Mouse (Mus musculus) midbrain, embryonic 12.5 days (tissue): Measurements from ENCODE around the gene Smyd3. TPM values are rescaled to one million over a fixed set of nuclear protein-coding genes. Genes with fewer than 3 reads are reported as not detected.

ENCODE experiments used
- ATAC-seq: fragments of 200-750 bp; cut with Nextera tagmentation; 2 replicates; pipeline ENCODE4 v1.8.0; 2017; ENCODE audit warnings: low read depth, moderate TSS enrichment, moderate library complexity; ENCODE audit not compliant: low FRiP score
- H3K27ac ChIP-seq: fragments of 300-500 bp; sonication (generic); replicated peaks from 2 replicates; pipeline ENCODE4 v1.5.1; 2016; ENCODE audit warnings: mild to moderate bottlenecking
- H3K27me3 ChIP-seq: fragments of 300-500 bp; sonication (generic); 2 replicates; pipeline ENCODE4 v1.6.1; 2016; ENCODE audit warnings: mild to moderate bottlenecking
- H3K36me3 ChIP-seq: fragments of 300-500 bp; sonication (generic); 2 replicates; pipeline ENCODE4 v1.6.1; 2016
- H3K4me1 ChIP-seq: fragments of 300-500 bp; sonication (generic); 2 replicates; pipeline ENCODE4 v1.6.1; 2016
- H3K4me2 ChIP-seq: fragments of 300-500 bp; sonication (generic); replicated peaks from 2 replicates; pipeline ENCODE4 v1.6.1; 2016; ENCODE audit warnings: mild to moderate bottlenecking, moderate library complexity
- H3K4me3 ChIP-seq: fragments of 300-500 bp; sonication (generic); 2 replicates; pipeline ENCODE4 v1.5.1; 2016; ENCODE audit warnings: mild to moderate bottlenecking
- H3K9ac ChIP-seq: fragments of 300-500 bp; sonication (generic); replicated peaks from 2 replicates; pipeline ENCODE4 v1.6.1; 2016; ENCODE audit warnings: mild to moderate bottlenecking, moderate library complexity
- H3K9me3 ChIP-seq: fragments of 300-500 bp; sonication (generic); 2 replicates; pipeline ENCODE4 v1.6.1; 2016; ENCODE audit warnings: mild to moderate bottlenecking
- WGBS: fragments of 180-500 bp; shearing (Covaris S2); methylation state at CpG from one replicate; pipeline ENCODE4 v1.1.7; 2016; 5-methylcytosine and 5-hydroxymethylcytosine counted together
- polyA plus RNA-seq: library from polyadenylated mRNA; unstranded; fragments of >200 nt; fragmentation: Nextera tagmentation; extraction: Ambion mirVana; gene quantifications from 2 replicates; pipeline ENCODE4 v1.2.1, GENCODE M21; 2016

Smyd3 gene
- polyA plus RNA-seq, 1 experiment from 2014 or later = 14.3 TPM

GRCm38 (mm10) chr1:179477157-179477902, 40.5 kb downstream of the Smyd3 start:
- Histone ChIP-seq H3K4me3 (no peak overlapping the region), H3K9me3 (0 out of 2 replicates have a peak, but pooled peaks cover 8% of the 10 kb centered on the region), H3K9ac (no peak overlapping the region), H3K4me2 (no peak overlapping the region), H3K27me3 (no peaks in the 10 kb centered on the region), H3K27ac (no peak overlapping the region), H3K36me3 (no peaks in the 10 kb centered on the region), H3K4me1 (no peaks in the 10 kb centered on the region)
- ATAC-seq = peak; percentile 54; the same call in 1 of the 2 replicates
- 81% methylated on average over 5 of the region's 5 CpGs for WGBS

GRCm38 (mm10) chr1:179476461-179477156, 41.2 kb downstream of the Smyd3 start:
- Histone ChIP-seq H3K27me3 (no peaks in the 10 kb centered on the region), H3K9me3 (0 out of 2 replicates have a peak, but pooled peaks cover 11% of the 10 kb centered on the region), H3K9ac (no peak overlapping the region), H3K36me3 (no peaks in the 10 kb centered on the region), H3K27ac (no peak overlapping the region), H3K4me3 (no peak overlapping the region), H3K4me2 (no peak overlapping the region), H3K4me1 (no peaks in the 10 kb centered on the region)
- 61% methylated on average over 6 of the region's 6 CpGs for WGBS
- peak; percentile 60 for ATAC-seq

GRCm38 (mm10) chr1:179474776-179475175, 43.1 kb downstream of the Smyd3 start:
- 0 out of 2 replicates have a peak, but pooled peaks cover 11% of the 10 kb centered on the region for H3K9me3 ChIP-seq
- WGBS = 88% methylated on average over 8 of the region's 8 CpGs
- no peaks in the 10 kb centered on the region for H3K4me1 ChIP-seq
- ATAC-seq = no peak
- H3K36me3 ChIP-seq = no peaks in the 10 kb centered on the region
- H3K4me3 ChIP-seq = no peak overlapping the region
- H3K27me3 ChIP-seq = no peaks in the 10 kb centered on the region
- no peak overlapping the region for H3K9ac ChIP-seq
- no peak overlapping the region for H3K27ac ChIP-seq
- H3K4me2 ChIP-seq = no peak overlapping the region

GRCm38 (mm10) chr1:179473920-179474643, 43.8 kb downstream of the Smyd3 start:
- Histone ChIP-seq H3K27ac (no peak overlapping the region), H3K27me3 (no peaks in the 10 kb centered on the region), H3K9me3 (0 out of 2 replicates have a peak, but pooled peaks cover 11% of the 10 kb centered on the region), H3K4me2 (no peak overlapping the region), H3K4me1 (no peaks in the 10 kb centered on the region), H3K9ac (no peak overlapping the region), H3K4me3 (no peak overlapping the region), H3K36me3 (no peaks in the 10 kb centered on the region)
- 91% methylated on average over 17 of the region's 17 CpGs for WGBS
- no peak for ATAC-seq

GRCm38 (mm10) chr1:179467970-179468369, 49.9 kb downstream of the Smyd3 start:
- Histone ChIP-seq H3K9ac (no peak overlapping the region), H3K4me2 (no peak overlapping the region), H3K4me3 (no peak overlapping the region), H3K27ac (no peak overlapping the region), H3K27me3 (no peaks in the 10 kb centered on the region), H3K4me1 (no peaks in the 10 kb centered on the region), H3K36me3 (no peaks in the 10 kb centered on the region), H3K9me3 (0 out of 2 replicates have a peak, but pooled peaks cover 10% of the 10 kb centered on the region)
- 90% methylated on average over 8 of the region's 8 CpGs for WGBS
- no peak for ATAC-seq

GRCm38 (mm10) chr1:179462376-179462775, 55.5 kb downstream of the Smyd3 start:
- H3K36me3 ChIP-seq = no peaks in the 10 kb centered on the region
- peaks cover 8% of the 10 kb centered on the region; the same call in 1 of the 2 replicates for H3K4me1 ChIP-seq
- ATAC-seq = no peak
- H3K4me3 ChIP-seq = no peak overlapping the region
- H3K4me2 ChIP-seq = no peak overlapping the region
- no peaks in the 10 kb centered on the region for H3K27me3 ChIP-seq
- 89% methylated on average over 5 of the region's 5 CpGs for WGBS
- no peak overlapping the region for H3K9ac ChIP-seq
- no peak overlapping the region for H3K27ac ChIP-seq
- no peaks in the 10 kb centered on the region for H3K9me3 ChIP-seq

GRCm38 (mm10) chr1:179461019-179461814, 56.6 kb downstream of the Smyd3 start:
- H3K36me3 ChIP-seq = no peaks in the 10 kb centered on the region
- no peak for ATAC-seq
- no peak overlapping the region for H3K4me3 ChIP-seq
- WGBS = 78% methylated on average over 22 of the region's 22 CpGs
- no peaks in the 10 kb centered on the region for H3K9me3 ChIP-seq
- no peaks in the 10 kb centered on the region for H3K27me3 ChIP-seq
- peaks cover 8% of the 10 kb centered on the region; the same call in 1 of the 2 replicates for H3K4me1 ChIP-seq
- no peak overlapping the region for H3K27ac ChIP-seq
- H3K4me2 ChIP-seq = no peak overlapping the region
- no peak overlapping the region for H3K9ac ChIP-seq

- H3K4me2 ChIP-seq = no peak overlapping the region
- H3K4me1 ChIP-seq = peaks cover 8% of the 10 kb centered on the region; the same call in 1 of the 2 replicates
- no peaks in the 10 kb centered on the region for H3K9me3 ChIP-seq
- WGBS = 75% methylated on average over 10 of the region's 10 CpGs
- H3K9ac ChIP-seq = no peak overlapping the region
- no peak for ATAC-seq
- H3K27ac ChIP-seq = no peak overlapping the region
- H3K4me3 ChIP-seq = no peak overlapping the region
- no peaks in the 10 kb centered on the region for H3K36me3 ChIP-seq
- no peaks in the 10 kb centered on the region for H3K27me3 ChIP-seq
These were observed 58.9 kb downstream of the Smyd3 start for GRCm38 (mm10) chr1:179458987-179459368.

- 64% methylated on average over 9 of the region's 9 CpGs for WGBS
- H3K36me3 ChIP-seq = no peaks in the 10 kb centered on the region
- H3K9me3 ChIP-seq = no peaks in the 10 kb centered on the region
- no peak for ATAC-seq
- no peak overlapping the region for H3K4me2 ChIP-seq
- H3K4me1 ChIP-seq = peaks cover 8% of the 10 kb centered on the region; the same call in 1 of the 2 replicates
- H3K27ac ChIP-seq = no peak overlapping the region
- H3K9ac ChIP-seq = no peak overlapping the region
- no peaks in the 10 kb centered on the region for H3K27me3 ChIP-seq
- no peak overlapping the region for H3K4me3 ChIP-seq
These were observed 59.4 kb downstream of the Smyd3 start for GRCm38 (mm10) chr1:179458236-179458986.

- Histone ChIP-seq H3K27me3 (no peaks in the 10 kb centered on the region), H3K9me3 (no peaks in the 10 kb centered on the region), H3K4me1 (peaks cover 8% of the 10 kb centered on the region; the same call in 1 of the 2 replicates), H3K9ac (no peak overlapping the region), H3K27ac (no peak overlapping the region), H3K4me3 (no peak overlapping the region), H3K36me3 (no peaks in the 10 kb centered on the region), H3K4me2 (no peak overlapping the region)
- no peak for ATAC-seq
- 83% methylated on average over 6 of the region's 6 CpGs for WGBS
These were observed 63.2 kb downstream of the Smyd3 start for GRCm38 (mm10) chr1:179454600-179454999.

GRCm38 (mm10) chr1:179451211-179451610, 66.6 kb downstream of the Smyd3 start:
- WGBS = 95% methylated on average over 2 of the region's 2 CpGs
- Histone ChIP-seq H3K4me2 (no peak overlapping the region), H3K4me1 (peaks cover 9% of the 10 kb centered on the region), H3K9ac (no peak overlapping the region), H3K9me3 (no peaks in the 10 kb centered on the region), H3K36me3 (no peaks in the 10 kb centered on the region), H3K4me3 (no peak overlapping the region), H3K27me3 (peaks cover 3% of the 10 kb centered on the region; the same call in 1 of the 2 replicates), H3K27ac (no peak overlapping the region)
- ATAC-seq = no peak
